Mouse (Mus musculus): Measurements from ENCODE around the gene Ddx28. TPM values are rescaled to one million over a fixed set of nuclear protein-coding genes. Genes with fewer than 3 reads are reported as not detected.
"Not testable (repeated sequence)": the region's sequence is repeated elsewhere in the genome, so short reads cannot be mapped to it uniquely, and the experiment has no call there.

The Ddx28 gene
- total RNA-seq, 2 experiments from 2014 or later = 0.77 to 1.9 TPM

DNA sequence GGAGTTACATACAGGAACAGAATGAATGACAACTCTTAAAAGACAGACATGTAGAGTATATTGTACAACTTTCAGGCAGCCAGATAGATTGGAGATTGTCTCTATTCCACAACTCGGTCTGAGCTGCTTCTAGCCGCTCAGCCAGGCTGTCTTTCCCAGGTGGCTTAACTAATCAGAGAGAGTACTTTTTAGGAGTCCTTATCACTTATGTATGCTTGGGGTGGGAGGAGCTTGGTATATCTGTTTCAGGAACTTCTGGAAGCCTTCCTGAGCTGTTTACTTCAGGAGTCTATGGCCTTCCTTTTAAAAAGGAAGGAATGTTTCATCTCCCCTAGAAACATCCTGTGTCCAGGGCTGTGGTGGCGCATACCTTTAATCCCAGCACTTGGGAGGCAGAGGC lies 6.4 kb upstream of the Ddx28 start:
- ATAC-seq (replicated peaks; ENCODE audit: low FRiP score, poor library complexity, severe bottlenecking) = peak; percentile 57; the same call in 1 of the 2 replicates

DNA sequence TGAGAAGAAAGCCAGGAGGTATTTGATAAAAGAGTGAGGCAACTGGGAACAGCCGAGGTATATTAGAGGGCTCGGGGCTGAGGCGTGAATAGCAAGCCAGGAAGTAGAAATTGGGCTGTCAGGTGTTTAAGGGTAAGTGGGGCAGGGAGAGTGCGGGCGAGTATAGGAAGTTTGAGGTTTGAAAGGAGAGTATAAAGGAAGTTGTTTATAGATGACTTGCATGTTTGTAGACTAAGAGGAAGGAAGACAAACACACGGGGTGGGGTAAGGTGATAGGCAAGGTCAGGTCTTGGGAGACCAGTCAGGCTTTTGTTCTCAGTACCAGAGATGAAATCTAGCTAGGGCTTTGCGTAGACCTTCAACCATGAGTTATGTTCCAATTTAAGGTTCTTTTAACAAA lies 5.4 kb upstream of the Ddx28 start:
- peak; percentile 48; the same call in 1 of the 2 replicates for ATAC-seq (replicated peaks; ENCODE audit: low FRiP score, poor library complexity, severe bottlenecking)

DNA sequence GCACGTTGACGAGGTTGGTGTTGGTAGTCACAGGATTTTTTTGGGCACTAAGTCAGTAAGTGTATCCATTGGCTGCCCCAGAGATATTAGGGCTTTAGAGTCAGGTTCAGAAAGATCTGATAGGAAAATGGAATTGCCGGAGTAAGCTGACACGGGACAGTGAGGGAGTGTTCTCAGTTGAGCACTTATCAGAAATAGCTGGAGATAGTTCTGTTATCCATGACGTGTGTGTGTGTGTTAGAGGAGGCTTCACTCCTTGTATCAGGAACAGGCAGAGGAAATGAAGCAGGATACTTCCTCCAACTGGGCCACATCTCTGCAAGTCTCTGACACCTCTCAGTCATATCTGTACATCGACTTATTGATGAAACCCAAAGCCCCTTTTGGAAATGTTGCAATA lies 4.6 kb upstream of the Ddx28 start:
- ATAC-seq (replicated peaks; ENCODE audit: low FRiP score, poor library complexity, severe bottlenecking) = no peak

DNA sequence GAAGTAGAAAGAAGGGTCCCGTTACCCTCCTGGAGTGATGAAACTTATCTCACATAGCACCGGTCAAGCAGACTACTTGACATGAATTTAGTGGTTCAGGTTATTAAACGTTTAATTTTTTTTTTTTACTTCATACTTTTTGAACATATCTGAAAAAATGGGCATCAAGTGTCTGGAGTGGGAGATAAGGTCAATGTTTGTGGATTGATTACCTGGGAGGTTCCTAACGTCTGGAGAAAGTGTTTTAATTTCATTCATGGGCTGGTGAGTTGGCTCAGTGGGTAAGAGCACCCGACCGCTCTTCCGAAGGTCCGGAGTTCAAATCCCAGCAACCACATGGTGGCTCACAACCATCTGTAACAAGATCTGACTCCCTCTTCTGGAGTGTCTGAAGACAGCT lies 521 bp upstream of the Ddx28 start:
- ATAC-seq (replicated peaks; ENCODE audit: low FRiP score, poor library complexity, severe bottlenecking) = 0 out of 2 replicates have a peak, but pooled peaks have one; percentile 21

DNA sequence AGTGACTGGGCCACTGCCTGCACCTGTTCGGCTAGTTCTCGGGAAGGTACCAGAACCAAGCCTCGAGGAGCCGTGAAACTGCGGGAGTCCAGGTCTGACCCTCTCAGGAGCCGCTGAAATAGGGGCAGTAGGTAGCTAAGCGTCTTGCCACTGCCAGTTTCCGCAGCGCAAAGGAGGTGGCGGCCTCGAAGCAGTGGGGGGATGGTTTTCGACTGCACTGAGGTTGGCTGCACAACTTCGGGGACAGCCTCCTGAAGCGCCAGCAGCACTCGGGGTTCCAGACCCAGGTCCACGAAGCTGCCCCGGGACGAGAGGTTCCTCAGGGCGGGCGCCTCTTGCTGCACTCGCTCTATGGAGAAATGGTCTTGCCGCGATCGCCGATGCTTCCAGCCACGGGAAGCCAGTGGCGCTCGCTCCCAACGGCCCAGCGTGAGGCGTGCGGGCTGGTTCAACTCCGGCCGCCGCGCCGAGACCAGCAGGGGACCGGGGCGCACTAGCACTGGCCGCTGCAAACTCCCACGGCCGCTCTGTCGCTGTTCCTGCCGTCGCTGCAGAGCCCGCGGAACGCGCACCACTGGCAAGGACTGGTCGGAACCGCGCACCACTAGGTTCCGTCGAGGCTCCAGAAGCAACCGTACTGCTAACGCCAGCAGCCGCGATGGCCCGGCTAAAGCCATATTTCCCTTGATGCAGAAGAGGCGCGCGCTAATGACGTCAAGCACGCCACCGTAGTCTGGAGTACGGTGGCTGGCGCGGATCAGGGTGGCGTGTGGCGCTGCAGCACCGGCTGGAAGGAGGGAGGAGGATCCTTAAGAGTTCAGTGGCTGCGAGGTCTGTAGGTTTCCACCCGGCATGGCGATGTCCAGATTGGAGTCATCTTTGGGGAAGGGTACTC lies 687 bp downstream of the Ddx28 start:
- ATAC-seq (replicated peaks; ENCODE audit: low FRiP score, poor library complexity, severe bottlenecking) = peak; percentile 94

DNA sequence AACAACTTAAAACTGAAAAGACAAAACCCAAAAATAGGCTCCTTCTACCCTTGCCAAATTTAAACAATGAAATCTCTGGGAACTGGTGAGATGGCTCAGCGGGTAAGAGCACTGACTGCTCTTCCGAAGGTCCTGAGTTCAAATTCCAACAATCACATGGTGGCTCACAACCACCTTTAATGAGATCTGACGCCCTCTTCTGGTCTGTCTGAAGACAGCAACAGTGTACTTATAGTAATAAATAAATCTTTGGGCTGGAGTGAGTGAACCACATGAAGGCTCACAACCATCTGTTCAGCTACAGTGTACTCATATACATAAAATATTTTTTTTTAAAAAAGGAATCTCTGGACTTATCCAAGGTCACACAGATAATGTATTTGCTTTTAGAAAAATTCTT lies 3.8 kb downstream of the Ddx28 start:
- ATAC-seq (replicated peaks; ENCODE audit: low FRiP score, poor library complexity, severe bottlenecking) = not testable (repeated sequence)

DNA sequence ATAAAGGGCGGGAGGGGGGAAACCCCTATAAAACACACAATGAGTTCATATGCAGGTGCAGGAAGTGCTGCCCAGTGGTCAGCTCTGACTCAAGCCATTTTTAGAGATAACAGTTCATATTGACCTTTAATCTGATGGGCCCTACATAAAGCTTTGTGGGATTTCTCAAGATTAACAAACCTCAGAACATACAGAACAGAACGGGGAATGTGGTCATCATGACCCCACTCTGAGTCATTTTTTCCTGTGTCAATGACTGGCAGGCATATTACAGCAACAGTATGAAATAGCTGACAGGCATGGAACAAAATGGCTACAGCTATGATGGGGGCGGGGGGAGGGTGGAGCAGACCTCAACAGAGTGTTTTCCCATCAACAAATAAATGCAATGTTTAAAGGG lies 4.5 kb downstream of the Ddx28 start:
- no peak for ATAC-seq (replicated peaks; ENCODE audit: low FRiP score, poor library complexity, severe bottlenecking)

DNA sequence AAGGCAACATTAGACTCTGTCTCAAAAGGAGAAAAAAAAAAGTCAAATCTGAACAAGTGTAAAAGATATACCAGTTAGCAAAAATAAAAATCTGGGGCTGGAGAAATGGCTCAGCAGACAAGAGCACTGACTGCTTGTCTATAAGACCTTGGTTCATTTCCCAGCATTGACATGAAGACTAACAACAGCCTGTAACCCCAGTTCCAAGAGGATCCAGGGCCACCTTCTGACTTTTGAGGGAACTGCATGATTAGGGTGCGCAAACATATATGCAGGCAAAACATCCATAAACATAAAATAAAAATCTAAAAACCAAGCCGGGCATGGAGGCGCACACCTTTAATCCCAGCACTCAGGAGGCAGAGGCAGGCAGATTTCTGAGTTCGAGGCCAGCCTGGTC lies 5.3 kb downstream of the Ddx28 start:
- ATAC-seq (replicated peaks; ENCODE audit: low FRiP score, poor library complexity, severe bottlenecking) = no peak

DNA sequence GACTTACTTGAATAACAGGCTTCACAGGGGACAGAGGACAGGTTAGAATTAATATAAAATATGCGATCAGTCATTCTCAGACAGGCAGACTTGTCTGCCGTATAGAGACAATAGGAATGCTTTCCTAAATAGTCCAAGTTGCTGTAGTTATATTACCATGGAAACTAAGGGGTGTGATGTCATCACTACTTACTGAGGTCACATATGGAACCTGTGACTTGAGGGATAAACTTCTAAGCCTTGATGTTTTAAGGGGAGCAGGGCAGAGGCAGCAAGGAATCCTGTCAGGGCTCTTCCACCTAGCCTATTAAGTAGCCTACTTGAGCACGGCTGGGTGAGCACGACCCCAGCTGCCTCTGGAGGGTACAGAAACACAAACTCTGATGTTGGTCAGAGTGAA lies 5.8 kb downstream of the Ddx28 start, which contains the start of gene Dpep2nb:
Gene Dpep2nb (minus strand): TSS at position 101 of the 400 bp plus-strand sequence.
- no peak for ATAC-seq (replicated peaks; ENCODE audit: low FRiP score, poor library complexity, severe bottlenecking)

DNA sequence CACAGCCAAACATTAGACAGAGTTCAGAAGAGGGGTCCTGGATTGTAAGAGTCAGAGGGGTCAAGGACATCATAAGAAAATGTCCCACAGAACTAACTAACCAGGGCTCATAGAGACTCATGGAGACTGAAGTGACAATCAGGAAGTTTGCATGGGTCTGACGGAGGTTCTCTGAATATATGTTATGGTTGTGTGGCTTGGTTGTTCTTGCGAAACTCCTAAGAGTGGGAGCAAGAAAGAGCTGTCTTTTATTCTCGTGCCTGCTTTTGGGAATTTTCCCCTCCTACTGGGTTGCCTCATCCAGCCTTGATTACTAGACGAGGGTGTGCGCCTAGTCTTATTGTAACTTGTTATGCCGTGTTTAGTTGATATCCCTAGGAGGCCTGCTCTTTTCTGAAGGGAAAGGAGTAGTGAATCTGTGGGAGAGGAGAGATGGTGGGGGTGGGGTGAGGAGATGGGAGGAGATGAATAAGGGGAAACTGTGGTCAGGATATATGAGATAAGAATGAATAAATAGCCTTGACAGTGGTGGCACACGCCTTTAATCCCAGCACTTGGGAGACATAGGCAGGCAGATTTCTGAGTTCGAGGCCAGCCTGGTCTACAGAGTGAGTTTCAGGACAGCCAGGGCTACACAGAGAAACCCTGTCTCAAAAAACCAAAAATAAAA lies 7.0 kb downstream of the Ddx28 start:
- no peak for ATAC-seq (replicated peaks; ENCODE audit: low FRiP score, poor library complexity, severe bottlenecking)

DNA sequence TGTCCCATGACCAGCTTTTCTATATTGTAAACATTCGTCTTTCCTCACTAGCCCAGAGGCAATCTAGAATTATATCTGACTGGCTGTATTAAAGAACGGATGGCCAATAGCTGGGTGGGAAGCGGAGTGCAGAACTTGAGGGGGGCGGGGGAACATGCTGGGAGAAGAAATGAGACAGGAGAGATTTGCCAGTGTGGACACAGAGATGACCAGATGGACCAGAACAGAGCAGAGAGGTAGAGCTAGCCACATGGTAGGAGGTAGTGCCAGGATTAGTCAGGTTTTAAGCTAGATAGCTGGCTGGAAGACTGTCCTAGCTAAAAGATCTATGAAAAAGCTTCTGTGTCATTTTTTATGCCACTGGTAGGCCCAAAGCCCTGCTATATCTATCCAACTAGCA lies 9.8 kb downstream of the Ddx28 start:
- no peak for ATAC-seq (replicated peaks; ENCODE audit: low FRiP score, poor library complexity, severe bottlenecking)

DNA sequence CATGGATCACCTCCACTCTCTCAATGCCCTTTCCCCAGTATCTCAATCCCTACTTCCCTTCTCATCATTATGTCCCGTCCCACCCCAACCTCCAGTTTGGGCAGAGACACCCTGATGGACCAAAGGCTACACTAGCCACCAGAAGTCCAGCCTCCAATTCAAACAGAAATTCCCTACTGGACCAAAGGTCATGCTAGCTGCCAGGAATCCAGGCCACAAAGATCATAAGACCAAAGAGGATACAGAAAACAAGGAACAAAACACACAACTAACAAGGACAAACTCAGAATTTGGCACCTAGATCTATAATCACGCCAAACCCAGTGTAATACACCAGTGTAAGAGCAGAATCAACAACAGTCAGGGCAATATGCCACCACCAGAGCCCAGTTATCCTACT lies 12.7 kb downstream of the Ddx28 start:
- no peak for ATAC-seq (replicated peaks; ENCODE audit: low FRiP score, poor library complexity, severe bottlenecking)

DNA sequence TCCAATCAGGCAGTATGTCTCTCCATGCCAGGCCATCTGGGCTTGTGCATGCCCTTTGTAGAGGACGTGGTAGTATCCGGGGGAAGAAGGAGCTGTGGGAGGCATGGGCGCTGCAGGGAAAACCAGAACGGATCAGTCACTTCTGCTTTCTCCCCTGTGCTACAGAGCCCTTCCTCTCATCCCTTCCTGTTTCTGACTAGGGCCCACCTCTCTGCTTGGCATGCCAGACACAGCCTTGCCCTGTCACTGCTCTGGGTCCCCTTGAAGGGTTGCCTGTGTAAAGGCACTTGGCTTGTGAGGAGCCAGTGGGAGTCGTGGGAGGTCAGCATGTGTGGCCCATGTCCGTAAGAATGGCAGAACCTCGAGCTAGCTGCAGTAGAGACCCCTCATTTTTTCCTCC lies 15.3 kb downstream of the Ddx28 start:
- ATAC-seq (replicated peaks; ENCODE audit: low FRiP score, poor library complexity, severe bottlenecking) = peak; percentile 54

DNA sequence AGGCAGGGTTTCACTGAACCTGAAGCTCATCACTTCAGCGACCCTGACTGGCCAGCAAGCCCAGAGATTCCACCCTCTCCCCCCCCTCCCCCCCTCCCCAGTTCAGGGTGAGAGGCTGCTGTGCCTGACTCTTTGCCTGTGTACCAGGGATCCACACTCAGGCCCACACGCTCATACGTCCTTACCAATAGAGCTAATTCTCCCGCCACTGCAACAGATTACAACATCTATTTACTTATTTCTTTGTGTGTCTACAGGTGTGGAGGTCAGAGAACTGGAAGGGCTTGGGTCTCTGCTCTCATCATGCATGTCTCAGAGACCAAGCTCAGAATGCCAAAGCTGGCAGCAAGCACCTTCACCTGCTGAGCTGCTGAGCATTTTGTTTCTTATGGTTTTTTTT lies 18.5 kb downstream of the Ddx28 start:
- ATAC-seq (replicated peaks; ENCODE audit: low FRiP score, poor library complexity, severe bottlenecking) = no peak

DNA sequence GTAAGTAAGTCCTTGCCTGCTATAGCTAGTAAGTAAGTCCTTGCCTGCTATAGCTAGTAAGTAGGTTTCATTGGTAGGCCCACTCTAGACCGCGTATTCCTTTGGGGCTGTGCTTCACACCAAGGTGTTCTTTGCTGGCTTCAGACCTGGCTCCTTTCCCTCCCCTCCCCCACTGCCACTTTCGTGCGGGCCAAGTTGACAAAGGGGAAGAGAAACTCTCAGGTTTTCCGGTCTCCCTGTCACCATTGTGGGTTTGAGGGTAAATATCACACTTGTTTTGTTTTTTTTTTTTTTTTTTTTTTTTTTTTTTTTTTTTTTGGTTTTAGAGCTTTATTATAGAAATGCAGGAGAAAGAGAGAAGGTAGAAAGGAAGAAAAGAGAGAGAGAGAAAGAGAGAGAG lies 19.2 kb downstream of the Ddx28 start:
- ATAC-seq (replicated peaks; ENCODE audit: low FRiP score, poor library complexity, severe bottlenecking) = no peak

DNA sequence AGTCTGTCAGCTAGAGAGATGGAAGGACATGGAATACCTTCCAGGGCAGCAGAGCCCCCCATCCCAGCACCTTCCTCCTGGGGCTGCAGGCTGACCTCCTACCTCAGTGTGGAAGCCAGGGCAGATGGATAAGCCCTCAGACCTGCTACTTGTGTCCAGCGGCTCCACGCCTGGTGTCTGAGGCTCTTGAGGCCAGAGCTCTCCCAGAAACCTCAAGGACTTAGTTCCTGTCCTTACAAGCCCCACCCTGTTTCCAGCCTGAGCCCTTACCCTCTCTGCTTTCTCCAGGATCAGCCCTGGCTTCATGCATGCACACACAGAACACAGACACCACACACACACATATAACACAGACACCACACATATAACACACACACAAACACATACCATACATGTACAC lies 20.1 kb downstream of the Ddx28 start:
- ATAC-seq (replicated peaks; ENCODE audit: low FRiP score, poor library complexity, severe bottlenecking) = no peak

DNA sequence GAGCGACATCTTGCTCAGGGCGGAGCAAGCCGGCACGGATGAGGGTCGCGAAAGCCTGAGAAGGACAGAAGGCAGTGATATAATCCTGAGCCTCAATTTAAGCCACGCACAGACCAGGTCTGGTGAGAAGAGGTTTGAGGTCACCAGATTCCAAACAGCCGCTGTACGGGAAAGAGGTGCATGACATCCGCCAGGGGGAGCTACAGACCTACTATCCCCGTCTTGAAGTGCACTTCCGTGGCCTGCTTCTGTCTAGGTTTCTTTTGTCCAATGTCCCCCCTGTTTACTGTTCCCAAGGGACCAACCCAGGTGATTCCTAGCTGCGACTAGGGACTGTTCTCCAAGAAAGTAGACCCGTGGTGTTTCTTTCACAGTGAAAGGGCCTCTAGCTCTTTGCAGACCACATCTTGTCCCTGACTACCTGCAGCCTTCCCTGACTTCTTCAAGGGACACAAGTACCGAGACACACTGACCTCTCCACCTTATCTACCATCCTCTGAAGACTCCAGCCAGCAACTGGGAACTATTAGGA lies 20.8 kb downstream of the Ddx28 start, which contains the start of gene Dus2:
Gene Dus2 (plus strand): TSS at position 482 of the 532 bp plus-strand sequence.
- peak; percentile 89 for ATAC-seq (replicated peaks; ENCODE audit: low FRiP score, poor library complexity, severe bottlenecking)

DNA sequence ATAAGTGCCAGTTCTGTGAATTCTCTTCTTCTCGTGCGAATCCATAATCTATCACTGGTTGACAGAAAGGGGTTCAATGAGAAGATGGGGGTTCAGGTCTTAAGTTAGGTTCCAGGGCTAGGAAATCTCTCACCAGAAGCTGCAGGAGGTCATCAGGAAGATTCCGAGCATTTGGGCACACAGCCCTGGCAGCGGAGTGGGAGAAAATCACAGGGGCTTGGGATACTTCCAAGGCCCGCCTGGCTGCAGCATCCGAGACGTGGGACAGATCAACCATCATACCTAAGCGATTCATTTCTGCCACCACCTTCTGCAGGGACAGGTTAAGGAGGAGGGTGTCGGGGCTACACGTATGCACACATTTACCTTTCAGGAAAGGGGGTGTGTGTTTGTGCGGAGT lies 23.1 kb downstream of the Ddx28 start:
- ATAC-seq (replicated peaks; ENCODE audit: low FRiP score, poor library complexity, severe bottlenecking) = no peak

DNA sequence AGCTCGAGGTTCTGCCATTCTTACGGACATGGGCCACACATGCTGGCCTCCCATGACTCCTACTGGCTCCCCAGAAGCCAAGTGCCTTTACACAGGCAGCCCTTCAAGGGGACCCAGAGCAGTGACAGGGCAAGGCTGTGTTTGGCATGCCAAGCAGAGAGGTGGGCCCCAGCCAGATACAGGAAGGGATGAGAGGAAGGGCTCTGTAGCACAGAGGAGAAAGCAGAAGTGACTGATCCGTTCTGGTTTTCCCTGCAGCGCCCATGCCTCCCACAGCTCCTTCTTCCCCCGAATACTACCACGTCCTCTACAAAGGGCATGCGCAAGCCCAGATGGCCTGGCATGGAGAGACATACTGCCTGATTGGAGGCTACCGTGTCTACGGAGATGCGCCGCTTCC lies 28.3 kb downstream of the Ddx28 start:
- ATAC-seq (replicated peaks; ENCODE audit: low FRiP score, poor library complexity, severe bottlenecking) = not testable (repeated sequence)

DNA sequence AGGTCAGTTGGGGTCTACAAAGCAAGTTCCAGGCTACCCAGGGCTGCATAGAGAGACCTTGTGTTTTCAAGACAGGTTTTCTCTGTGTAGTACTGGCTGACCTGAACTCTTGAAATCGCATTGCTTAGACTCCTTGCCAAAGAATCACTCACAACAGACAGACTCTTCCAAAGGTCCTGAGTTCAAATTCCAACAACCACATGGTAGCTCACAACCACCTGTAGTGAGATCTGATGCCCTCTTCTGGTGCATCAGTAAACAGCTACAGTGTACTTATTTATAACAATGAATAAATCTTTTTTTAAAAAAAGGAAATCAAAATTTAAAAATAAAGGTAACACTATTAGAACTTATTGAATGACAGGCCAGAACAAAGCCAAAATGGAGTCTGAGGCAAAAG lies 30.5 kb downstream of the Ddx28 start:
- no peak for ATAC-seq (replicated peaks; ENCODE audit: low FRiP score, poor library complexity, severe bottlenecking)

DNA sequence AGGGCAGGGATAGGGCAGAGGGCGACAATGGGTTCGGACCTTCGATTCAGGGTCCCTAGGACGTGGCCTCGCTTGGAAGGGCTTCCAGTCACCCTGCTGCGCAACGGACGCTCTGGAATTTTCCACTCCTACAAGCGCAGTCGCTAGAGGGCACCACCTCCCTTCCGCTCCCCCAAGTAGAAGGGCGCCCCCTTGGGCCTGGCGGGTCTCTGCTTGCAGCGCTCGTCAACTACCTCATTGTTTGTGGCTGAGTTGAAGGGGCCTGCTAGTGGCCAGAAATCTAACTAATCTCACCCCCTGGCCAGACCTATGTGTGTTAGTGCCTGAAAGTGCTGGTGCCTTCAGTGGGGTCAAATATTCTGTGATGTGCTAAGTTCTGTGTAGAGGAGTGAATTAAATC lies 32.4 kb downstream of the Ddx28 start, which contains the start of gene Dpep3:
Gene Dpep3 (minus strand): TSS at position 105 of the 400 bp plus-strand sequence.
- no peak for ATAC-seq (replicated peaks; ENCODE audit: low FRiP score, poor library complexity, severe bottlenecking)

Data from erythroblast, adult 5-6 weeks (primary cell).